Mouse (Mus musculus): Measurements from ENCODE around the gene Efcab7.

The Efcab7 gene

GRCm38 (mm10) chr4:99829094-99830073 is at the start of gene Efcab7:
Gene Efcab7, plus strand, starts transcription at chr4:99829198.
- ATAC-seq (ENCODE audit: low TSS enrichment): peak; percentile 96

- no peak for ATAC-seq (ENCODE audit: low TSS enrichment)
Measured at GRCm38 (mm10) chr4:99792365-99792764, 36.6 kb upstream of the Efcab7 start.

GRCm38 (mm10) chr4:99816697-99817460 is 12.1 kb upstream of the Efcab7 start:
- ATAC-seq (ENCODE audit: low TSS enrichment): no peak

- no peak for ATAC-seq (ENCODE audit: low TSS enrichment)
Measured at GRCm38 (mm10) chr4:99828337-99828736, 661 bp upstream of the Efcab7 start.

GRCm38 (mm10) chr4:99828739-99829093 is 282 bp upstream of the Efcab7 start:
- ATAC-seq (ENCODE audit: low TSS enrichment): no peak; the same call in 1 of the 2 replicates

- no peak for ATAC-seq (ENCODE audit: low TSS enrichment)
Measured at GRCm38 (mm10) chr4:99881882-99882281, 52.9 kb downstream of the Efcab7 start.

- no peak for ATAC-seq (ENCODE audit: low TSS enrichment)
Measured at GRCm38 (mm10) chr4:99882405-99882804, 53.4 kb downstream of the Efcab7 start.

- ATAC-seq (ENCODE audit: low TSS enrichment): peak; percentile 70
Measured at GRCm38 (mm10) chr4:99913894-99914451, 85.0 kb downstream of the Efcab7 start.

- ATAC-seq (ENCODE audit: low TSS enrichment): no peak
Measured at GRCm38 (mm10) chr4:99926380-99926779, 97.4 kb downstream of the Efcab7 start.

- no peak for ATAC-seq (ENCODE audit: low TSS enrichment)
Measured at GRCm38 (mm10) chr4:99928521-99928920, 99.5 kb downstream of the Efcab7 start.

GRCm38 (mm10) chr4:99929149-99929612 is 100.2 kb downstream of the Efcab7 start, which contains the start of gene Pgm1:
Gene Pgm1, plus strand, starts transcription at chr4:99929414.
- peak; percentile 73 for ATAC-seq (ENCODE audit: low TSS enrichment)

GRCm38 (mm10) chr4:99929613-99930517 is 100.9 kb downstream of the Efcab7 start, which contains the start of gene Itgb3bp:
Gene Itgb3bp, minus strand, starts transcription at chr4:99929813.
- ATAC-seq (ENCODE audit: low TSS enrichment): peak; percentile 90

GRCm38 (mm10) chr4:99930518-99931239 is 101.7 kb downstream of the Efcab7 start:
- no peak for ATAC-seq (ENCODE audit: low TSS enrichment)

GRCm38 (mm10) chr4:99931240-99931580 is 102.2 kb downstream of the Efcab7 start:
- ATAC-seq (ENCODE audit: low TSS enrichment): no peak

GRCm38 (mm10) chr4:99931807-99932206 is 102.8 kb downstream of the Efcab7 start:
- no peak for ATAC-seq (ENCODE audit: low TSS enrichment)

- no peak for ATAC-seq (ENCODE audit: low TSS enrichment)
Measured at GRCm38 (mm10) chr4:99934859-99935258, 105.9 kb downstream of the Efcab7 start.

- ATAC-seq (ENCODE audit: low TSS enrichment): no peak
Measured at GRCm38 (mm10) chr4:99936278-99936677, 107.3 kb downstream of the Efcab7 start.

GRCm38 (mm10) chr4:99939711-99940505 is 110.9 kb downstream of the Efcab7 start:
- no peak for ATAC-seq (ENCODE audit: low TSS enrichment)

GRCm38 (mm10) chr4:99941655-99942414 is 112.8 kb downstream of the Efcab7 start:
- ATAC-seq (ENCODE audit: low TSS enrichment): peak; percentile 60; the same call in 1 of the 2 replicates

Data from frontal cortex, adult (tissue).